In the genomic region with DNA sequence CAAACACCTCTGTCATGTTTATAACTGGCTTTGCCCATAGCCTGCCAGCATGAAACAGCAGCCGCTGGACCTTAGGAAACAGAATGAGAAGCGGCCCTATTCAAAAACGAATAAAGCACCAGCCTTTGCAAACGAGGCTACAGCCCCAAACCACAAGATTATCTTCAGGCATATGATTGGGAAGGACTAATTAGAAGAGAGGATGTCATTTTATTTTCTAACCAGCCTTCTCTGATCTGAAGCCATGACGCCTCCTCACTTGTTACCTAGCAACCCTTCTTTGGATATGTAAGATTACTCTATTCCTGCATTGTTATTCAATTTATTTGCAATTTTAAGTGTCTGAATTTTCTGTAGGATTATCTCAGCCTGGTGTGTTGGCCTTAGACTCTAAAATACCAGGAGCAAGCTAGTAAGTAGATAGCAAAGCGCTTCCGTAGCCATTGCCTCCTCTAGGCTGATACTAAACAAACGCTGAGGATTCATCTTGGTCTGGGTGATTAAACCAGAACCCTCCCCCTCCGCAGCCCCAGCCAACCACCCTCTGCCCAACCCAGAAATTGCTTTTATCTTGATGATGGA, we compare ENCODE assay signal across 12 mouse cellular contexts.
DNase-seq lines count a peak whose midpoint lies in the region; ATAC-seq and TF ChIP-seq lines count a peak whose summit lies in the region.
"Had no signal": no experiment of that assay in that cellular context is flagged by ENCODE, and none has a peak within 500 bp of the region (broad histone marks: within the 10 kb centered on the region; RNA-seq: fewer than 3 reads in every experiment).

No protein-coding gene starts in this region.

- H3K4me1 ChIP-seq in kidney, embryonic 16.5 days (ENCODE audit: insufficient read depth, low read length): peaks cover 20% of the 10 kb centered on the region
- H3K4me1 ChIP-seq in embryonic facial prominence, embryonic 14.5 days (ENCODE audit: control insufficient read depth, insufficient read depth, low read length): peaks cover 6% of the 10 kb centered on the region; the same call in 1 of the 2 replicates
- peaks cover 11% of the 10 kb centered on the region for H3K4me1 ChIP-seq in intestine, embryonic 15.5 days (replicated peaks)
- peaks cover 8% of the 10 kb centered on the region; the same call in 1 of the 2 replicates for H3K4me1 ChIP-seq in midbrain, postnatal 0 days (ENCODE audit: insufficient read depth, low read length)
- H3K4me1 ChIP-seq: liver, embryonic 13.5 days had no signal

- no peak for TF ChIP-seq CTCF in midbrain, postnatal 0 days (IDR thresholded peaks at IDR 0.05)

- H3K4me3 ChIP-seq in kidney, embryonic 16.5 days (ENCODE audit: low read length): no peak overlapping the region
- no peak overlapping the region for H3K4me3 ChIP-seq in embryonic facial prominence, embryonic 14.5 days (ENCODE audit: low read depth, low read length)
- no peak overlapping the region for H3K4me3 ChIP-seq in intestine, embryonic 15.5 days (replicated peaks)
- H3K4me3 ChIP-seq in midbrain, postnatal 0 days (ENCODE audit: low read depth, low read length): no peak overlapping the region
- H3K4me3 ChIP-seq: embryonic facial prominence, embryonic 15.5 days; liver, embryonic 13.5 days had no signal

- H3K9ac ChIP-seq in kidney, embryonic 16.5 days (replicated peaks; ENCODE audit: low read length): no peak overlapping the region
- no peak overlapping the region for H3K9ac ChIP-seq in embryonic facial prominence, embryonic 14.5 days (ENCODE audit: low read depth, low read length)
- H3K9ac ChIP-seq in intestine, embryonic 15.5 days: no peak overlapping the region
- H3K9ac ChIP-seq in midbrain, postnatal 0 days (replicated peaks; ENCODE audit: low read length, poor library complexity, severe bottlenecking): peak overlapping the region; percentile 5; the same call in 1 of the 2 replicates
- H3K9ac ChIP-seq: embryonic facial prominence, embryonic 15.5 days; liver, embryonic 13.5 days had no signal

- 47% methylated on average over 9 of the region's 9 CpGs for WGBS in kidney, embryonic 16.5 days
- WGBS in embryonic facial prominence, embryonic 14.5 days: 40% methylated on average over 9 of the region's 9 CpGs
- 45% methylated on average over 9 of the region's 9 CpGs for WGBS in intestine, embryonic 15.5 days
- WGBS in midbrain, postnatal 0 days: 8% methylated on average over 9 of the region's 9 CpGs

- H3K36me3 ChIP-seq in kidney, embryonic 16.5 days (ENCODE audit: insufficient read depth, low read length): no peaks in the 10 kb centered on the region
- H3K36me3 ChIP-seq in embryonic facial prominence, embryonic 14.5 days (ENCODE audit: control insufficient read depth, insufficient read depth, low read length): no peaks in the 10 kb centered on the region
- H3K36me3 ChIP-seq in intestine, embryonic 15.5 days: no peaks in the 10 kb centered on the region
- H3K36me3 ChIP-seq in midbrain, postnatal 0 days (ENCODE audit: insufficient read depth, low read length): no peaks in the 10 kb centered on the region
- H3K36me3 ChIP-seq: embryonic facial prominence, embryonic 15.5 days; liver, embryonic 13.5 days had no signal

- no peaks in the 10 kb centered on the region for H3K9me3 ChIP-seq in kidney, embryonic 16.5 days (ENCODE audit: low read length)
- no peaks in the 10 kb centered on the region for H3K9me3 ChIP-seq in embryonic facial prominence, embryonic 14.5 days (ENCODE audit: control insufficient read depth, low read length)
- no peaks in the 10 kb centered on the region for H3K9me3 ChIP-seq in intestine, embryonic 15.5 days
- H3K9me3 ChIP-seq in midbrain, postnatal 0 days (ENCODE audit: low read length): no peaks in the 10 kb centered on the region
- H3K9me3 ChIP-seq: embryonic facial prominence, embryonic 15.5 days; liver, embryonic 13.5 days had no signal

- H3K27me3 ChIP-seq in kidney, embryonic 16.5 days (ENCODE audit: insufficient read depth, low read length): no peaks in the 10 kb centered on the region
- H3K27me3 ChIP-seq in embryonic facial prominence, embryonic 14.5 days (replicated peaks; ENCODE audit: control insufficient read depth, insufficient read depth, low read length): no peaks in the 10 kb centered on the region
- H3K27me3 ChIP-seq in intestine, embryonic 15.5 days (replicated peaks): no peaks in the 10 kb centered on the region
- no peaks in the 10 kb centered on the region for H3K27me3 ChIP-seq in midbrain, postnatal 0 days (ENCODE audit: insufficient read depth, low read length)
- H3K27me3 ChIP-seq: CH12.LX; embryonic facial prominence, embryonic 15.5 days; liver, embryonic 13.5 days had no signal

- no peak for DNase-seq in kidney, postnatal 10 days
- no peak for DNase-seq in embryonic facial prominence, embryonic 14.5 days (ENCODE audit: low spot score)
- DNase-seq in midbrain, postnatal 0 days (ENCODE audit: low spot score): peak; percentile 53
- DNase-seq in lung, adult 18-20 months: no peak
- DNase-seq in cerebellum, postnatal 36 days: no peak
- no peak for DNase-seq in ovary, adult 18-20 months (ENCODE audit: low spot score)
- DNase-seq: adrenal gland, postnatal 36 days; liver, embryonic 13.5 days had no signal

- no peak overlapping the region; the same call in 1 of the 2 replicates for H3K4me2 ChIP-seq in kidney, embryonic 16.5 days (replicated peaks; ENCODE audit: low read depth, low read length)
- no peak overlapping the region for H3K4me2 ChIP-seq in embryonic facial prominence, embryonic 14.5 days (ENCODE audit: low read depth, low read length)
- no peak overlapping the region for H3K4me2 ChIP-seq in intestine, embryonic 15.5 days (replicated peaks)
- H3K4me2 ChIP-seq in midbrain, postnatal 0 days (ENCODE audit: low read depth, low read length, poor library complexity, severe bottlenecking): peak overlapping the region; percentile 29
- H3K4me2 ChIP-seq: embryonic facial prominence, embryonic 15.5 days; liver, embryonic 13.5 days had no signal

- peak; percentile 73 for ATAC-seq in kidney, embryonic 16.5 days (ENCODE audit: low FRiP score, low TSS enrichment)
- peak; percentile 54; the same call in 1 of the 2 replicates for ATAC-seq in embryonic facial prominence, embryonic 14.5 days (ENCODE audit: low read depth)
- ATAC-seq in intestine, embryonic 15.5 days: peak; percentile 59
- ATAC-seq in midbrain, postnatal 0 days (ENCODE audit: low FRiP score): peak; percentile 79

- no peak overlapping the region for H3K27ac ChIP-seq in kidney, embryonic 16.5 days (ENCODE audit: low read length)
- no peak overlapping the region for H3K27ac ChIP-seq in embryonic facial prominence, embryonic 14.5 days (replicated peaks; ENCODE audit: low read depth, low read length)
- no peak overlapping the region for H3K27ac ChIP-seq in intestine, embryonic 15.5 days
- peak overlapping the region; percentile 73 for H3K27ac ChIP-seq in midbrain, postnatal 0 days (ENCODE audit: low read depth, low read length)
- H3K27ac ChIP-seq: embryonic facial prominence, embryonic 15.5 days; liver, embryonic 13.5 days had no signal
